Mouse (Mus musculus): ENCODE measurements around the gene Rcn1.

Gene Rcn1

GRCm38 (mm10) chr2:105337171-105337875, 61.8 kb downstream of the Rcn1 start:
- DNase-seq (ENCODE audit: low read depth, low spot score) = no peak

DNA sequence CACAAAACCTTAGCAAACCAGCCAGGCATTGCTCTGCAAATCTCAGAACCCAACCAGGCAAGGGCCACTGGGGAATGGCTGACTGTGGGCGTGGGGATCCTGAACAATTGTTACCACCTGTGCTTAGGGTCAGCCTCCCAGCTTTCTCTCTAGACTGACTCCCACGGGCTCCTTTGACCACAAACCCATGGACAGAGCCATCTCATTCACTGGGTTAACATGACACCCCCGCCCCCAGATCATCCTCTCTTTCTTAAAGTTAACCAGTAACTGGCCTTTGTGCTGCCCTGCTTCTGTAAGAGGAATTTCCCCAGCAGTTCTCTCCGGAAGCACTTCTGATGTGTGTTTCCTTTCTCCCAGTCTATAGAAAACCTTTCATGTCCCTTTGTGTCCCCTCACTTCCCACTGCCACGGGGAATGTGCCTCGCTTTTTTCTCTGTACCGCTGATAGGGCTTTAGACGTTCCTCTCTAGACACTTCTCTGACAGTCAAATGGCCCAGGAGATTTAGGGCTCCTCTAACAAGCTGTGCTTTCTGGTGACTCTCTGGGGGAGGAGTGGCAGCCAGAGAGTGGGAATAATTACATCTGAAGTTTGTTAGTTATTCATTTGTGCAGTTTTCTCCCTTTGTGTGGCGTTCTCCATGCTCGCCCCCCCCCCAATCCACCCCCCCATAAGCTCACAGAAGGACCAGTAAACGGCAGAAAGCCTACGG, 62.6 kb downstream of the Rcn1 start:
- no peak for DNase-seq (ENCODE audit: low read depth, low spot score)

Measured in CD4-positive helper T cell, adult 2 months (primary cell).